In genomic region chr3:19056623-19057022, GRCm38 (mm10) we compare ENCODE assay signal across 20 mouse cellular contexts.
DNase-seq lines count a peak whose midpoint lies in the region; ATAC-seq and TF ChIP-seq lines count a peak whose summit lies in the region.
"Had no signal": no experiment of that assay in that cellular context is flagged by ENCODE, and none has a peak within 500 bp of the region (broad histone marks: within the 10 kb centered on the region; RNA-seq: fewer than 3 reads in every experiment).

No protein-coding gene starts in this region.

- H3K36me3 ChIP-seq in lung, postnatal 0 days (ENCODE audit: insufficient read depth, low read length), result no peaks in the 10 kb centered on the region
- H3K36me3 ChIP-seq: neural tube, embryonic 13.5 days had no signal

- DNase-seq in frontal cortex, postnatal 10 days (ENCODE audit: low spot score in 2 of 2), result no peak
- no peak for DNase-seq in layer of hippocampus, adult 2 months (ENCODE audit: low spot score in 2 of 2)
- DNase-seq in layer of hippocampus, adult 9-10 months (ENCODE audit: low spot score), result no peak
- peak; percentile 18 for DNase-seq in retina, postnatal 1 day
- DNase-seq in retina, embryonic 14.5 days (ENCODE audit: low spot score), result no peak
- DNase-seq in cerebellum, adult 18-20 months, result no peak
- DNase-seq in lung, postnatal 0 days (ENCODE audit: low spot score), result no peak
- DNase-seq: adrenal gland, postnatal 25 days; cerebellum, adult 9-11 months; kidney, adult 9 months; kidney, postnatal 36 days; liver; liver, postnatal 0 days; thymus, postnatal 25 days had no signal

- no peak overlapping the region for H3K9ac ChIP-seq in lung, postnatal 0 days (replicated peaks; ENCODE audit: low read depth)
- H3K9ac ChIP-seq: liver, postnatal 0 days; neural tube, embryonic 13.5 days had no signal

- H3K27me3 ChIP-seq in lung, postnatal 0 days (replicated peaks; ENCODE audit: insufficient read depth, low read length), result no peaks in the 10 kb centered on the region

- WGBS in lung, postnatal 0 days, result 20% methylated on average over 9 of the region's 9 CpGs

- ATAC-seq in frontal cortex, adult (ENCODE audit: low TSS enrichment), result 0 out of 2 replicates have a peak, but pooled peaks have one; percentile 36
- no peak for ATAC-seq in lung, postnatal 0 days
- ATAC-seq: activated CD4-positive, CD25-positive, alpha-beta regulatory T cell, adult 4 months; inflammation-experienced regulatory T-cells, adult 6 months; liver, postnatal 0 days; Patski had no signal

- H3K27ac ChIP-seq in layer of hippocampus, adult 2 months, result peak overlapping the region; percentile 88
- H3K27ac ChIP-seq in lung, postnatal 0 days (ENCODE audit: low read length), result no peak overlapping the region
- H3K27ac ChIP-seq: macrophage; neural tube, embryonic 13.5 days had no signal

- H3K9me3 ChIP-seq in lung, postnatal 0 days (ENCODE audit: low read length), result no peaks in the 10 kb centered on the region
- H3K9me3 ChIP-seq: neural tube, embryonic 13.5 days had no signal

- no peak overlapping the region for H3K4me2 ChIP-seq in lung, postnatal 0 days (replicated peaks; ENCODE audit: low read depth, low read length)
- H3K4me2 ChIP-seq: neural tube, embryonic 13.5 days had no signal

- H3K4me1 ChIP-seq in lung, postnatal 0 days (ENCODE audit: insufficient read depth, low read depth, low read length), result no peaks in the 10 kb centered on the region

- no peak overlapping the region for H3K4me3 ChIP-seq in layer of hippocampus, adult 2 months
- H3K4me3 ChIP-seq in lung, postnatal 0 days (ENCODE audit: low read depth, low read length), result no peak overlapping the region
- H3K4me3 ChIP-seq: neural tube, embryonic 13.5 days had no signal

- no peak for TF ChIP-seq EP300 in lung, postnatal 0 days (IDR thresholded peaks at IDR 0.05)

- TF ChIP-seq CTCF in layer of hippocampus, adult 2 months (conservative IDR thresholded peaks at IDR 0.05), result no peak
- no peak for TF ChIP-seq CTCF in lung, postnatal 0 days (IDR thresholded peaks at IDR 0.05)
